Mouse (Mus musculus) layer of hippocampus, adult 18-20 months (tissue): ENCODE results near the gene Gpx7. TPM values are rescaled to one million over a fixed set of nuclear protein-coding genes. Genes with fewer than 3 reads are reported as not detected.
"Not testable (repeated sequence)": the region's sequence is repeated elsewhere in the genome, so short reads cannot be mapped to it uniquely, and the experiment has no call there.

Experiments used
- DNase-seq, 2 experiments: peaks; one replicate each; pipeline ENCODE4 v3.0.0; 2022; ENCODE audit warnings: low spot score in 2 of 2
- total RNA-seq, 2 experiments: library from RNA; stranded (reverse); gene quantifications; 2 replicates each; pipeline ENCODE4 v1.2.3; 2021

The Gpx7 gene
- total RNA-seq, 2 experiments from 2014 or later, result 3.1 to 4.7 TPM

- no peak for DNase-seq
These were observed 14.2 kb downstream of the Gpx7 start for GRCm38 (mm10) chr4:108392558-108392957.

- no peak for DNase-seq
These were observed 15.6 kb downstream of the Gpx7 start for GRCm38 (mm10) chr4:108391124-108391523.

- DNase-seq, result no peak
These were observed 18.0 kb downstream of the Gpx7 start for GRCm38 (mm10) chr4:108388741-108389140.

GRCm38 (mm10) chr4:108387681-108388253 lies 19.0 kb downstream of the Gpx7 start:
- peak in 1 of 2 experiments; percentile 12 for DNase-seq

- DNase-seq, result no peak
These were observed 19.7 kb downstream of the Gpx7 start for GRCm38 (mm10) chr4:108387106-108387505.

- DNase-seq, result no peak
These were observed 20.7 kb downstream of the Gpx7 start for GRCm38 (mm10) chr4:108386087-108386486.

GRCm38 (mm10) chr4:108383183-108383714 lies 23.5 kb downstream of the Gpx7 start, which contains the start of gene Shisal2a:
Shisal2a (minus strand) TSS chr4:108383349.
- DNase-seq, result no peak

- DNase-seq, result no peak
These were observed 26.6 kb downstream of the Gpx7 start for GRCm38 (mm10) chr4:108380146-108380545.

- DNase-seq, result no peak
These were observed 27.3 kb downstream of the Gpx7 start for GRCm38 (mm10) chr4:108379476-108379875.

- no peak for DNase-seq
These were observed 34.6 kb downstream of the Gpx7 start for GRCm38 (mm10) chr4:108372166-108372565.

GRCm38 (mm10) chr4:108371421-108371820 lies 35.3 kb downstream of the Gpx7 start:
- no peak for DNase-seq

- DNase-seq, result no peak
These were observed 36.4 kb downstream of the Gpx7 start for GRCm38 (mm10) chr4:108370409-108370808.

GRCm38 (mm10) chr4:108369254-108369653 lies 37.5 kb downstream of the Gpx7 start:
- no peak for DNase-seq

GRCm38 (mm10) chr4:108364111-108364476 lies 42.7 kb downstream of the Gpx7 start:
- no peak for DNase-seq

- no peak for DNase-seq
These were observed 43.2 kb downstream of the Gpx7 start for GRCm38 (mm10) chr4:108363355-108364110.

- no peak for DNase-seq
These were observed 44.2 kb downstream of the Gpx7 start for GRCm38 (mm10) chr4:108362321-108363261.

GRCm38 (mm10) chr4:108360136-108361055 lies 46.4 kb downstream of the Gpx7 start:
- peak; percentile 37 to 51 for DNase-seq

- DNase-seq, result no peak
These were observed 48.3 kb downstream of the Gpx7 start for GRCm38 (mm10) chr4:108358498-108358897.

- no peak for DNase-seq
These were observed 49.3 kb downstream of the Gpx7 start for GRCm38 (mm10) chr4:108357458-108357857.

- DNase-seq, result not testable (repeated sequence)
These were observed 53.2 kb downstream of the Gpx7 start for GRCm38 (mm10) chr4:108353591-108353990.
